Mouse (Mus musculus) adrenal gland, postnatal 4 days (tissue): Measurements from ENCODE around the gene Arap1. TPM values are rescaled to one million over a fixed set of nuclear protein-coding genes. Genes with fewer than 3 reads are reported as not detected.

Experiments
- DNase-seq, 2 experiments: peaks; one replicate each; pipeline ENCODE4 v3.0.0; 2021 to 2022; ENCODE audit warnings: low spot score in 2 of 2, mixed read lengths in 2 of 2
- total RNA-seq, 2 experiments: library from RNA; stranded (reverse); gene quantifications; 2 replicates each; pipeline ENCODE4 v1.2.3; 2021

Arap1 gene
- total RNA-seq, 2 experiments from 2014 or later, result 76.3 to 102 TPM

GRCm38 (mm10) chr7:101393015-101393414 is 45.1 kb downstream of the Arap1 start:
- DNase-seq, result no peak

GRCm38 (mm10) chr7:101393694-101394504 is 46.0 kb downstream of the Arap1 start:
- no peak for DNase-seq

- no peak for DNase-seq
Measured at GRCm38 (mm10) chr7:101394569-101394968, 46.7 kb downstream of the Arap1 start.

GRCm38 (mm10) chr7:101395471-101395870 is 47.6 kb downstream of the Arap1 start:
- DNase-seq, result no peak

- DNase-seq, result no peak
Measured at GRCm38 (mm10) chr7:101397175-101397574, 49.3 kb downstream of the Arap1 start.

GRCm38 (mm10) chr7:101401510-101401909 is 53.6 kb downstream of the Arap1 start:
- DNase-seq, result no peak

- DNase-seq, result no peak
Measured at GRCm38 (mm10) chr7:101403831-101404230, 56.0 kb downstream of the Arap1 start.

GRCm38 (mm10) chr7:101410267-101410936 is 62.5 kb downstream of the Arap1 start, which contains the start of gene Gm45837:
Gm45837 (plus strand) TSS chr7:101410886.
- DNase-seq, result no peak

GRCm38 (mm10) chr7:101412796-101413195 is 64.9 kb downstream of the Arap1 start:
- DNase-seq, result peak; percentile 71 to 76

GRCm38 (mm10) chr7:101414209-101414608 is 66.3 kb downstream of the Arap1 start:
- DNase-seq, result no peak

- no peak for DNase-seq
Measured at GRCm38 (mm10) chr7:101414661-101415511, 67.0 kb downstream of the Arap1 start.

GRCm38 (mm10) chr7:101415512-101416100 is 67.7 kb downstream of the Arap1 start:
- no peak for DNase-seq

GRCm38 (mm10) chr7:101416391-101416790 is 68.5 kb downstream of the Arap1 start:
- no peak for DNase-seq

- no peak for DNase-seq
Measured at GRCm38 (mm10) chr7:101419013-101419770, 71.3 kb downstream of the Arap1 start.

- no peak for DNase-seq
Measured at GRCm38 (mm10) chr7:101421529-101421928, 73.7 kb downstream of the Arap1 start, which contains the start of gene Pde2a. Pde2a (plus strand) TSS chr7:101421691.

- DNase-seq, result no peak
Measured at GRCm38 (mm10) chr7:101422069-101422468, 74.2 kb downstream of the Arap1 start.

- no peak for DNase-seq
Measured at GRCm38 (mm10) chr7:101422646-101423045, 74.8 kb downstream of the Arap1 start.

- DNase-seq, result no peak
Measured at GRCm38 (mm10) chr7:101423970-101424369, 76.1 kb downstream of the Arap1 start.

- DNase-seq, result no peak
Measured at GRCm38 (mm10) chr7:101426692-101427091, 78.8 kb downstream of the Arap1 start.

- DNase-seq, result no peak
Measured at GRCm38 (mm10) chr7:101427736-101428135, 79.9 kb downstream of the Arap1 start.
